Mouse (Mus musculus): ENCODE results near the gene Mark2.

The Mark2 gene

GRCm38 (mm10) chr19:7302493-7302797 is 39.2 kb downstream of the Mark2 start:
- in situ Hi-C loops (cut with MboI; ENCODE audit: low pct_unique_long_range_greater_than_20kb in 1 of 2, low sequenced_read_pairs in 2 of 2, unreplicated experiment in 1 of 2), result no loop called here

- in situ Hi-C loops (cut with MboI; ENCODE audit: low pct_unique_long_range_greater_than_20kb in 1 of 2, low sequenced_read_pairs in 2 of 2, unreplicated experiment in 1 of 2), result no loop called here
Measured at GRCm38 (mm10) chr19:7301647-7302492, 39.8 kb downstream of the Mark2 start.

- in situ Hi-C loops (cut with MboI; ENCODE audit: low pct_unique_long_range_greater_than_20kb in 1 of 2, low sequenced_read_pairs in 2 of 2, unreplicated experiment in 1 of 2), result no loop called here
Measured at GRCm38 (mm10) chr19:7300078-7300477, 41.6 kb downstream of the Mark2 start.

GRCm38 (mm10) chr19:7299052-7299451 is 42.6 kb downstream of the Mark2 start:
- in situ Hi-C loops (cut with MboI; ENCODE audit: low pct_unique_long_range_greater_than_20kb in 1 of 2, low sequenced_read_pairs in 2 of 2, unreplicated experiment in 1 of 2), result no loop called here

- in situ Hi-C loops (cut with MboI; ENCODE audit: low pct_unique_long_range_greater_than_20kb in 1 of 2, low sequenced_read_pairs in 2 of 2, unreplicated experiment in 1 of 2), result no loop called here
Measured at GRCm38 (mm10) chr19:7295959-7296358, 45.7 kb downstream of the Mark2 start.

- in situ Hi-C loops (cut with MboI; ENCODE audit: low pct_unique_long_range_greater_than_20kb in 1 of 2, low sequenced_read_pairs in 2 of 2, unreplicated experiment in 1 of 2), result no loop called here
Measured at GRCm38 (mm10) chr19:7295071-7295658, 46.5 kb downstream of the Mark2 start.

GRCm38 (mm10) chr19:7294098-7294876 is 47.4 kb downstream of the Mark2 start:
- in situ Hi-C loops (cut with MboI; ENCODE audit: low pct_unique_long_range_greater_than_20kb in 1 of 2, low sequenced_read_pairs in 2 of 2, unreplicated experiment in 1 of 2), result no loop called here

GRCm38 (mm10) chr19:7291958-7292709 is 49.5 kb downstream of the Mark2 start:
- in situ Hi-C loops (cut with MboI; ENCODE audit: low pct_unique_long_range_greater_than_20kb in 1 of 2, low sequenced_read_pairs in 2 of 2, unreplicated experiment in 1 of 2), result no loop called here

GRCm38 (mm10) chr19:7289767-7290166 is 51.9 kb downstream of the Mark2 start:
- in situ Hi-C loops (cut with MboI; ENCODE audit: low pct_unique_long_range_greater_than_20kb in 1 of 2, low sequenced_read_pairs in 2 of 2, unreplicated experiment in 1 of 2), result no loop called here

GRCm38 (mm10) chr19:7288288-7288687 is 53.4 kb downstream of the Mark2 start:
- in situ Hi-C loops (cut with MboI; ENCODE audit: low pct_unique_long_range_greater_than_20kb in 1 of 2, low sequenced_read_pairs in 2 of 2, unreplicated experiment in 1 of 2), result no loop called here

- in situ Hi-C loops (cut with MboI; ENCODE audit: low pct_unique_long_range_greater_than_20kb in 1 of 2, low sequenced_read_pairs in 2 of 2, unreplicated experiment in 1 of 2), result no loop called here
Measured at GRCm38 (mm10) chr19:7286563-7287315, 54.9 kb downstream of the Mark2 start.

GRCm38 (mm10) chr19:7280557-7281330 is 60.9 kb downstream of the Mark2 start:
- in situ Hi-C loops (cut with MboI; ENCODE audit: low pct_unique_long_range_greater_than_20kb in 1 of 2, low sequenced_read_pairs in 2 of 2, unreplicated experiment in 1 of 2), result no loop called here

GRCm38 (mm10) chr19:7279114-7279513 is 62.5 kb downstream of the Mark2 start:
- in situ Hi-C loops (cut with MboI; ENCODE audit: low pct_unique_long_range_greater_than_20kb in 1 of 2, low sequenced_read_pairs in 2 of 2, unreplicated experiment in 1 of 2), result no loop called here

- in situ Hi-C loops (cut with MboI; ENCODE audit: low pct_unique_long_range_greater_than_20kb in 1 of 2, low sequenced_read_pairs in 2 of 2, unreplicated experiment in 1 of 2), result no loop called here
Measured at GRCm38 (mm10) chr19:7278200-7278906, 63.3 kb downstream of the Mark2 start.

- in situ Hi-C loops (cut with MboI; ENCODE audit: low pct_unique_long_range_greater_than_20kb in 1 of 2, low sequenced_read_pairs in 2 of 2, unreplicated experiment in 1 of 2), result no loop called here
Measured at GRCm38 (mm10) chr19:7276796-7277195, 64.9 kb downstream of the Mark2 start.

- in situ Hi-C loops (cut with MboI; ENCODE audit: low pct_unique_long_range_greater_than_20kb in 1 of 2, low sequenced_read_pairs in 2 of 2, unreplicated experiment in 1 of 2), result no loop called here
Measured at GRCm38 (mm10) chr19:7276053-7276659, 65.5 kb downstream of the Mark2 start.

Data from mouse embryonic stem cell (cell line).